Mouse (Mus musculus) limb, embryonic 14.5 days (tissue): Measurements from ENCODE around the gene Plxna4. TPM values are rescaled to one million over a fixed set of nuclear protein-coding genes. Genes with fewer than 3 reads are reported as not detected.

Experiments
- ATAC-seq: fragments of 200-750 bp; cut with Nextera tagmentation; 2 replicates; pipeline ENCODE4 v1.8.0; 2017; ENCODE audit warnings: low read depth, moderate number of reproducible peaks, moderate TSS enrichment; ENCODE audit not compliant: low FRiP score
- DNase-seq: peaks from one replicate; pipeline ENCODE4 v3.0.0-alpha.2; 2015; ENCODE audit warnings: low spot score
- H3K27ac ChIP-seq: fragments of 300-500 bp; sonication (generic); replicated peaks from 2 replicates; pipeline ENCODE4 v1.5.1; 2014; ENCODE audit warnings: low read depth, mild to moderate bottlenecking, low read length, moderate library complexity, mixed read lengths
- H3K27me3 ChIP-seq: fragments of 300-500 bp; sonication (generic); 2 replicates; pipeline ENCODE4 v1.6.1; 2014; ENCODE audit warnings: low read length, mixed read lengths; ENCODE audit not compliant: control insufficient read depth, insufficient read depth
- H3K36me3 ChIP-seq: fragments of 300-500 bp; sonication (generic); 2 replicates; pipeline ENCODE4 v1.6.1; 2014; ENCODE audit warnings: mild to moderate bottlenecking, low read length, moderate library complexity, mixed read lengths; ENCODE audit not compliant: control insufficient read depth, insufficient read depth
- H3K4me1 ChIP-seq: fragments of 300-500 bp; sonication (generic); 2 replicates; pipeline ENCODE4 v1.6.1; 2014; ENCODE audit warnings: antibody characterized with exemption, low read length, mixed read lengths; ENCODE audit not compliant: control insufficient read depth, insufficient read depth
- H3K4me2 ChIP-seq: fragments of 300-500 bp; sonication (generic); replicated peaks from 2 replicates; pipeline ENCODE4 v1.6.1; 2014; ENCODE audit warnings: low read depth, mild to moderate bottlenecking, low read length, moderate library complexity; ENCODE audit not compliant: severe bottlenecking
- H3K4me3 ChIP-seq: fragments of 300-500 bp; sonication (generic); replicated peaks from 2 replicates; pipeline ENCODE4 v1.5.1; 2014; ENCODE audit warnings: low read length
- H3K9ac ChIP-seq: fragments of 300-500 bp; sonication (generic); 2 replicates; pipeline ENCODE4 v1.6.1; 2014; ENCODE audit warnings: mild to moderate bottlenecking, low read depth, low read length, moderate library complexity; ENCODE audit not compliant: severe bottlenecking
- H3K9me3 ChIP-seq: fragments of 300-500 bp; sonication (generic); 2 replicates; pipeline ENCODE4 v1.6.1; 2016; ENCODE audit warnings: low read length; ENCODE audit not compliant: control insufficient read depth
- POLR2A ChIP-seq: fragments of 200-500 bp; IDR thresholded peaks from 2 replicates; pipeline ENCODE4 v1.8.0; 2012; ENCODE audit warnings: inconsistent platforms, mild to moderate bottlenecking, moderate library complexity, borderline replicate concordance; ENCODE audit not compliant: insufficient read depth, insufficient read length; ENCODE audit errors: extremely low read depth
- WGBS: fragments of 180-500 bp; shearing (Covaris S2); extraction: QIAGEN DNeasy Blood & Tissue Kit; methylation state at CpG from one replicate; pipeline ENCODE4 v1.1.7; 2014; 5-methylcytosine and 5-hydroxymethylcytosine counted together
- polyA plus RNA-seq, 2 experiments: library from polyadenylated mRNA; depleted of rRNA in 1 of 2; stranded (reverse) in 1 of 2; unstranded in 1 of 2; fragments of >200 nt; fragmentation: Nextera tagmentation in 1 of 2; extraction: Ambion mirVana in 1 of 2; gene quantifications; 2 replicates each; pipeline versions ENCODE4 v1.2.1 to v1.2.3; 2012 to 2014

The Plxna4 gene
- polyA plus RNA-seq, 2 experiments: 4.4 to 6.4 TPM

- Histone ChIP-seq H3K4me2 (no peak overlapping the region), H3K9me3 (no peaks in the 10 kb centered on the region), H3K4me1 (peaks cover 7% of the 10 kb centered on the region; the same call in 1 of the 2 replicates), H3K27ac (no peak overlapping the region), H3K27me3 (no peaks in the 10 kb centered on the region), H3K36me3 (no peaks in the 10 kb centered on the region), H3K4me3 (no peak overlapping the region), H3K9ac (no peak overlapping the region)
- no peak for TF ChIP-seq POLR2A
- no peak for ATAC-seq
- DNase-seq: no peak
- WGBS: 64% methylated on average over 8 of the region's 8 CpGs
Measured at GRCm38 (mm10) chr6:32342727-32343126, 245.3 kb downstream of the Plxna4 start.

- Histone ChIP-seq H3K4me2 (no peak overlapping the region), H3K4me1 (peaks cover 7% of the 10 kb centered on the region; the same call in 1 of the 2 replicates), H3K27me3 (no peaks in the 10 kb centered on the region), H3K9ac (no peak overlapping the region), H3K4me3 (no peak overlapping the region), H3K27ac (no peak overlapping the region), H3K9me3 (no peaks in the 10 kb centered on the region), H3K36me3 (no peaks in the 10 kb centered on the region)
- 67% methylated on average over 6 of the region's 6 CpGs for WGBS
- ATAC-seq: no peak
- TF ChIP-seq POLR2A: no peak
- DNase-seq: no peak
Measured at GRCm38 (mm10) chr6:32342272-32342671, 245.7 kb downstream of the Plxna4 start.

- H3K27ac ChIP-seq: no peak overlapping the region
- H3K27me3 ChIP-seq: no peaks in the 10 kb centered on the region
- DNase-seq (no peak), ATAC-seq (no peak)
- H3K9ac ChIP-seq: no peak overlapping the region
- TF ChIP-seq POLR2A: no peak
- WGBS: 32% methylated on average over 8 of the region's 8 CpGs
- no peak overlapping the region for H3K4me3 ChIP-seq
- H3K4me2 ChIP-seq: no peak overlapping the region
- H3K4me1 ChIP-seq: peaks cover 4% of the 10 kb centered on the region; the same call in 1 of the 2 replicates
- H3K36me3 ChIP-seq: no peaks in the 10 kb centered on the region
- H3K9me3 ChIP-seq: no peaks in the 10 kb centered on the region
Measured at GRCm38 (mm10) chr6:32338416-32338943, 249.5 kb downstream of the Plxna4 start.

- no peak overlapping the region for H3K9ac ChIP-seq
- no peaks in the 10 kb centered on the region for H3K36me3 ChIP-seq
- H3K4me1 ChIP-seq: peaks cover 8% of the 10 kb centered on the region; the same call in 1 of the 2 replicates
- no peaks in the 10 kb centered on the region for H3K27me3 ChIP-seq
- no peak overlapping the region for H3K27ac ChIP-seq
- DNase-seq: no peak
- no peak for TF ChIP-seq POLR2A
- no peak overlapping the region for H3K4me3 ChIP-seq
- no peak overlapping the region for H3K4me2 ChIP-seq
- no peak for ATAC-seq
- no peaks in the 10 kb centered on the region for H3K9me3 ChIP-seq
Measured at GRCm38 (mm10) chr6:32331281-32331680, 256.7 kb downstream of the Plxna4 start.

GRCm38 (mm10) chr6:32330034-32330795, 257.8 kb downstream of the Plxna4 start:
- ATAC-seq: no peak
- TF ChIP-seq POLR2A: no peak
- WGBS: 71% methylated on average over 9 of the region's 9 CpGs

More at GRCm38 (mm10) chr6:32330034-32330795, 257.8 kb downstream of the Plxna4 start:
- DNase-seq: no peak
- Histone ChIP-seq H3K27me3 (no peaks in the 10 kb centered on the region), H3K4me1 (peaks cover 8% of the 10 kb centered on the region; the same call in 1 of the 2 replicates), H3K9ac (no peak overlapping the region), H3K27ac (no peak overlapping the region), H3K9me3 (no peaks in the 10 kb centered on the region), H3K36me3 (no peaks in the 10 kb centered on the region), H3K4me3 (no peak overlapping the region), H3K4me2 (no peak overlapping the region)
